Mouse (Mus musculus) liver, embryonic 14.5 days (tissue): ENCODE results near the gene Aldh5a1. TPM values are rescaled to one million over a fixed set of nuclear protein-coding genes. Genes with fewer than 3 reads are reported as not detected.
"Not testable (repeated sequence)": the region's sequence is repeated elsewhere in the genome, so short reads cannot be mapped to it uniquely, and the experiment has no call there.

Experiments
- ATAC-seq: fragments of 200-750 bp; cut with Nextera tagmentation; 2 replicates; pipeline ENCODE4 v1.8.0; 2017; ENCODE audit warnings: moderate number of reproducible peaks, mild to moderate bottlenecking, moderate library complexity; ENCODE audit not compliant: insufficient read depth
- DNase-seq, 3 experiments: peaks; one replicate each; pipeline ENCODE4 v3.0.0-alpha.2; 2012 to 2013; ENCODE audit warnings: low read depth in 3 of 3, low spot score in 3 of 3
- H3K27ac ChIP-seq: fragments of 300-500 bp; sonication (generic); 2 replicates; pipeline ENCODE4 v1.5.1; 2014; ENCODE audit warnings: moderate library complexity, mild to moderate bottlenecking, control low read depth, inconsistent platforms
- H3K27me3 ChIP-seq: fragments of 300-500 bp; sonication (generic); 2 replicates; pipeline ENCODE4 v1.6.1; 2014; ENCODE audit warnings: mild to moderate bottlenecking, low read length, moderate library complexity; ENCODE audit not compliant: control insufficient read depth, insufficient read depth
- H3K36me3 ChIP-seq: fragments of 300-500 bp; sonication (generic); replicated peaks from 2 replicates; pipeline ENCODE4 v1.6.1; 2014; ENCODE audit warnings: low read depth; ENCODE audit not compliant: control insufficient read depth, insufficient read depth
- H3K4me1 ChIP-seq, 2 experiments: fragments of 200-500 bp in 1 of 2; fragments of 300-500 bp in 1 of 2; sonication (generic) in 1 of 2; replicated peaks; 2 replicates each; pipeline ENCODE4 v1.6.1; 2012 to 2014; ENCODE audit warnings: antibody characterized with exemption in 1 of 2, inconsistent platforms in 1 of 2, low read length in 1 of 2; ENCODE audit not compliant: control insufficient read depth in 2 of 2, insufficient read depth in 2 of 2
- H3K4me2 ChIP-seq: fragments of 300-500 bp; sonication (generic); 2 replicates; pipeline ENCODE4 v1.6.1; 2014; ENCODE audit warnings: low read depth, mild to moderate bottlenecking, control low read depth, moderate library complexity
- H3K4me3 ChIP-seq, 2 experiments: fragments of 200-500 bp in 1 of 2; fragments of 300-500 bp in 1 of 2; sonication (generic) in 1 of 2; 2 replicates each; pipeline ENCODE4 v1.5.1; 2012 to 2014; ENCODE audit warnings: low read depth in 2 of 2, low read length in 2 of 2, mild to moderate bottlenecking in 2 of 2, control low read depth in 1 of 2, inconsistent platforms in 1 of 2, moderate library complexity in 1 of 2; ENCODE audit not compliant: insufficient read depth in 1 of 2
- H3K9ac ChIP-seq: fragments of 300-500 bp; sonication (generic); replicated peaks from 2 replicates; pipeline ENCODE4 v1.6.1; 2014; ENCODE audit warnings: mild to moderate bottlenecking, control low read depth, moderate library complexity
- H3K9me3 ChIP-seq: fragments of 300-500 bp; sonication (generic); 2 replicates; pipeline ENCODE4 v1.6.1; 2016; ENCODE audit warnings: low read length, mixed read lengths; ENCODE audit not compliant: control insufficient read depth
- CTCF ChIP-seq: IDR thresholded peaks from 2 replicates; pipeline ENCODE4 v1.5.1; 2016; ENCODE audit warnings: antibody characterized with exemption, low read depth, control low read depth
- EP300 ChIP-seq: IDR thresholded peaks from 2 replicates; pipeline ENCODE4 v1.6.1; 2016; ENCODE audit warnings: antibody characterized with exemption, low read depth
- WGBS: fragments of 180-500 bp; shearing (Covaris S2); extraction: QIAGEN DNeasy Blood & Tissue Kit; methylation state at CpG from one replicate; pipeline ENCODE4 v1.1.7; 2014; ENCODE audit not compliant: insufficient replicate concordance; 5-methylcytosine and 5-hydroxymethylcytosine counted together
- polyA plus RNA-seq, 2 experiments: library from polyadenylated mRNA; depleted of rRNA in 1 of 2; stranded (reverse) in 1 of 2; unstranded in 1 of 2; fragments of >200 nt; fragmentation: Nextera tagmentation in 1 of 2; extraction: Ambion mirVana in 1 of 2; gene quantifications; 2 replicates each; pipeline versions ENCODE4 v1.2.1 to v1.2.3; 2012 to 2014

Aldh5a1 gene
- polyA plus RNA-seq (2012; rRNA removed) (2.2 and 3.1 TPM in 2 replicates), polyA plus RNA-seq (2014; fragmentation: Nextera tagmentation; extraction: Ambion mirVana) (2.1 and 2.7 TPM in 2 replicates)

DNA sequence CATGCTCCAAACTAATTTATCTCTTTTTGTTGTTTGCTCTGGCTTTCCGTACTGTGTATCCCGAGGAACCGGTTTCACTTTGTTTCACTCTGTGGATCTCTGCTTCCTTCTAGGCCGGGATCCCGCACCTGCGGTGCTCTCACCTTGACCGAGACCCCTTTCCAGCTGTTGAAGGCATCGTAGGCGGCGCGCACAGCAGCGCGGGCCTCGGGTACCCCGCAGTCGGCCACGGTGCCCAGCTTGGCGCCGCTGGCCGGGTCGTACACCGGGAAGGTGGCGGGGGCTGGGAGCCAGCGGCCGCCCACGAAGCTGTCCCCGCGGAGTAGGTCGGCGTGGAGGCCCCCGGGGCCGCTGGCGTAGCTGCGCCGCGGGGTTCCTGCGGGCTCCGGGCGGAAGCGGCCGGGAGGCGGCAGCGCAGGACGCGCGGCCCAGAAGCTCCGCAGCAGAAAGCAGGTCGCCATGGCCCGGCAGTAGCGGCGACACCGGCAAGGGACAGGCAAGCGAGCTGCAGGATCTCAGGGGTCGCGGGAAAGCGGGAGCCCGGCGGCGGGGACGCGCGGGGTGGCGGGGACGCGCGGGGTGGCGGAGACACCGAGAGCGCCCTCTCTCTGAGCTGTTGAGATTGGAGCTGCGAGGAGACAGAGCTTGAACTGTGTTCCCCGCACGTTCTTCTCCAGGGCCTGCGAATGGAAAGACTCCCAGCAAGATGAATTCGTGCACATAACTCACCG, at the start of gene Aldh5a1:
Gene Aldh5a1, minus strand, starts transcription at position 554 of the 731 bp plus-strand sequence.
- TF ChIP-seq CTCF: no peak
- TF ChIP-seq EP300: no peak
- peaks cover 0 to 2% of the 10 kb centered on the region in 2 experiments; a peak in 1 of 4 replicates for H3K4me1 ChIP-seq
- no peak within 1 kb of the TSS for H3K27ac ChIP-seq
- H3K36me3 ChIP-seq: no peaks in the 10 kb centered on the region
- H3K4me3 ChIP-seq: peak within 1 kb of the TSS; percentile 65 to 70
- peak within 1 kb of the TSS; percentile 45 for H3K9ac ChIP-seq
- no peaks in the 10 kb centered on the region for H3K9me3 ChIP-seq
- H3K4me2 ChIP-seq: peak within 1 kb of the TSS; percentile 66
- ATAC-seq (peak; percentile 61; the same call in 1 of the 2 replicates), DNase-seq (no peak)
- H3K27me3 ChIP-seq: peaks cover 35% of the 10 kb centered on the region
- under 1% methylated on average over 75 of the region's 75 CpGs for WGBS

DNA sequence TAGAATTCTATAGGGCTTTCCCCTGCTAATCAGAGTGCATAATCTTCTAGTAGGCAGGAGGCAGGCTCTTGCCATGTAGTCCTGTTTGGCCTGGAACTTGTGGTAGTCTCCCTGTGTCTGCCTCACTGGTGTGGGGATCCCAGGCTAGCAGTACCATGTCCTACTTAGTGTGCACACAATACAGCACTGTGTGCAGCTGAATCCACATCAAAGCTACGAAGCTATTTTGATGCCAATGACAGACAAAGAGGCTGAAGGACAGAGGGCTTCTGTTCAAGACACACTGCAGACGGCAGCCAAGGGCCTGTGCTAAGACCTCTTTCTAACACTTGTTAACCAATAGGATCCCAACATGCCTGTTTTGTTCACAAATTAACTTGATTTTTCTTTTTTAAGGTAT, 48.0 kb upstream of the Aldh5a1 start:
- WGBS: 66% methylated on average over 2 of the region's 2 CpGs
- Histone ChIP-seq H3K4me1 (no peaks in the 10 kb centered on the region), H3K27ac (no peak overlapping the region), H3K27me3 (no peaks in the 10 kb centered on the region), H3K4me2 (no peak overlapping the region), H3K9me3 (no peaks in the 10 kb centered on the region), H3K9ac (no peak overlapping the region), H3K36me3 (no peaks in the 10 kb centered on the region), H3K4me3 (no peak overlapping the region)
- ATAC-seq: no peak
- TF ChIP-seq CTCF: no peak
- no peak for TF ChIP-seq EP300
- no peak for DNase-seq

DNA sequence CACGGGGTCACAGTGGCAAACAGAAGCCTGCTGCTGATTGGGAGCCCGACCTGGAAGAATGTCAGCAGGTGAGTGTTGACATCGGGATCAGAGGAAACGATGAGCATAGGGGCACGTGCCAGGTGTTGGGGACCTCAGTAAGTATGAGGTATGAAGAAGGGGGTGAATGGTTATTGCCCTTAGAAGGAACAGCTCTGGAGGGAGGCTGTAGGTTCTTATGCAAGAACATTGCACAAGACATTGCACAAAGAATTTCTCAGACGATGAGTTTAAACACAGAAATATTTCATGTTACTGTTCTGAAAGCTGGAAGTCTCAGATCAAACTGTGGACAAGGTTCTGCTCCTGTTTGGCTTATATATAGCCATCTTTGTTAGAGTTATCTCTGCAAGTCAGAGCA, 43.6 kb upstream of the Aldh5a1 start:
- no peak overlapping the region for H3K4me2 ChIP-seq
- H3K9ac ChIP-seq: no peak overlapping the region
- no peaks in the 10 kb centered on the region for H3K9me3 ChIP-seq
- H3K4me1 ChIP-seq: peaks cover 0 to 6% of the 10 kb centered on the region in 2 experiments; a peak in 2 of 4 replicates
- no peak overlapping the region for H3K4me3 ChIP-seq
- H3K27me3 ChIP-seq: no peaks in the 10 kb centered on the region
- H3K27ac ChIP-seq: no peak overlapping the region
- no peak for DNase-seq
- WGBS: 55% methylated on average over 6 of the region's 6 CpGs
- no peak for ATAC-seq
- H3K36me3 ChIP-seq: no peaks in the 10 kb centered on the region
- TF ChIP-seq EP300: no peak
- TF ChIP-seq CTCF: no peak

DNA sequence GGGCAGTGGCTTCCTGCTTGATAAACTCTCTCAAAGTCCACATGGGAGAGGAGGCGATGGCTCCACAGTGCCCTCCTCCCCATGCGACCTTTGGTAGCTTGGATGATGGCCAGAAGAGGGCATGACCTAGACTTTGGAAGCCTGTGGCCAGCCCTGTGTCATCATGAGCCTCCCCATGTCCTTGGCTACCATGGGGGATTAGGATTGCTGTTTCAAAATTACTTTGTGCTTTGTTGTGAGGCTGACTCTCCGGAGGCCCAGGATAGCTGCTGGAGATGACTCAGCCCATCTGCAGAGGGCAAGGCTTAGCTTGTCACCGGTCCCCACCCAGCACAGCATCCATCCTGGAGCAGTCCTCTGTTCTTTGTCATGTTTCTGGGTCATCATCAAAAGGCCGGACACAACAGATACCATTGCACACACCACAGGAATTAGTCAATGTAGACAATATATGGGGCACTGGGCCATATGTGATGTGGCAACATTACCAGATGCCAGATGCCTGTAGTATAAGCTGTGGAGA, 40.4 kb upstream of the Aldh5a1 start:
- H3K9ac ChIP-seq: no peak overlapping the region
- H3K4me3 ChIP-seq: no peak overlapping the region
- TF ChIP-seq CTCF (no peak), EP300 (no peak)
- 58% methylated on average over 5 of the region's 5 CpGs for WGBS
- H3K4me1 ChIP-seq: peaks cover 0 to 6% of the 10 kb centered on the region in 2 experiments; a peak in 2 of 4 replicates
- H3K4me2 ChIP-seq: no peak overlapping the region
- DNase-seq (peak; percentile 17 to 36 (median 33)), ATAC-seq (peak; percentile 78)
- H3K27ac ChIP-seq: no peak overlapping the region
- no peaks in the 10 kb centered on the region for H3K36me3 ChIP-seq
- H3K27me3 ChIP-seq: no peaks in the 10 kb centered on the region
- no peaks in the 10 kb centered on the region for H3K9me3 ChIP-seq

DNA sequence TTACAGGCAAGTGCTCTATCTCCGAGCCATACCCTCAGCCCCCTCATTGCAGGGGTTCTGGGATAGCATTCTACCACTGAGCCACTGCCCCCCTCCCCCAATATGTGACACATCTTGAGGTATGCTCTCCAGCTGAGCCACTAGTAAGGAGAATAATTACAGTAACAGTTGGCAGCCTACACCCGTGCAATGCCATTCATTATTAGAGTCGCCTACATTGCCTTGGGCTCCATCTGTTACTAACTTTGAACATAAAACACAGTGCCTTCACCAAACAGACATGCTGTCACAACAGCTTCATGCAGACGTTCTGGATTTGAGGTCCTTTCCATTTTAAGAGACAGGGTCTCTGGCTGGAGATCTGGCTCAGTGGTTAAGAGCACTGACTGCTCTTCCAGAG, 38.9 kb upstream of the Aldh5a1 start:
- Histone ChIP-seq H3K9me3 (no peaks in the 10 kb centered on the region), H3K27ac (no peak overlapping the region), H3K4me2 (no peak overlapping the region), H3K4me1 (peaks cover 0 to 6% of the 10 kb centered on the region in 2 experiments; a peak in 2 of 4 replicates), H3K27me3 (no peaks in the 10 kb centered on the region), H3K4me3 (no peak overlapping the region), H3K36me3 (no peaks in the 10 kb centered on the region), H3K9ac (no peak overlapping the region)
- 56% methylated on average over 4 of the region's 4 CpGs for WGBS
- ATAC-seq: no peak
- TF ChIP-seq CTCF (no peak), EP300 (no peak)
- DNase-seq: no peak

DNA sequence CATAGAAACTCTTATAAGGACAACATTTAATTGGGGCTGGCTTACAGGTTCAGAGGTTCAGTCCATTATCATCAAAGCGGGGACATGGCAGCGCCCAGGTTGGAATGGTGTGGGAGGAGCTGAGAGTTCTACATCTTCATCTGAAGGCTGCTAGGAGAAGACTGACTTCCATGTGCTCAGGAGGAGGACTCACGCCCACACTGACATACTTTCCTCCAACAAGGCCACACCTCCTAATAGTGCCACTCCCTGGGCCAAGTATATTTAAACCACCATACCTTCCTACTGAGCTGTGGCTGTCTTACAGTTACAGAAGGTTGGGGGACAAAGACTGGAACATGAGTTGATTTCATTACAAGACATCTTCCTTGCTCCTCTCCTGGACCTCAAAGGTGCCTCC, 34.3 kb upstream of the Aldh5a1 start:
- ATAC-seq, H3K4me2 ChIP-seq, H3K36me3 ChIP-seq, H3K27ac ChIP-seq, H3K9ac ChIP-seq, DNase-seq, H3K27me3 ChIP-seq, H3K4me3 ChIP-seq, H3K4me1 ChIP-seq, H3K9me3 ChIP-seq: not testable (repeated sequence)
- WGBS: 52% methylated on average over 3 of the region's 3 CpGs
